Mouse (Mus musculus): Measurements from ENCODE around the gene BC005561. TPM values are rescaled to one million over a fixed set of nuclear protein-coding genes. Genes with fewer than 3 reads are reported as not detected.
A peak's percentile ranks its signal among the peaks of the same experiment; 100 is the strongest.
"Not testable (repeated sequence)": the region's sequence is repeated elsewhere in the genome, so short reads cannot be mapped to it uniquely, and the experiment has no call there.

BC005561 gene
- 3.1 and 3.3 TPM in 2 replicates for polyA plus RNA-seq (2012; rRNA removed)

- DNase-seq (ENCODE audit: extremely low spot score in 1 of 2, low spot score in 1 of 2) = peak; percentile 28 to 86
These were observed at the start of gene BC005561 for GRCm38 (mm10) chr5:104508195-104508891. BC005561 (plus strand) TSS chr5:104508352.

GRCm38 (mm10) chr5:104458832-104459705 lies 49.1 kb upstream of the BC005561 start, which contains the start of gene Pkd2:
Pkd2 (plus strand) TSS chr5:104459450.
- peak in 1 of 2 experiments; percentile 65 for DNase-seq (ENCODE audit: extremely low spot score in 1 of 2, low spot score in 1 of 2)

GRCm38 (mm10) chr5:104459706-104460455 lies 48.3 kb upstream of the BC005561 start:
- DNase-seq (ENCODE audit: extremely low spot score in 1 of 2, low spot score in 1 of 2) = peak; percentile 46 to 78

GRCm38 (mm10) chr5:104460456-104460838 lies 47.7 kb upstream of the BC005561 start:
- DNase-seq (ENCODE audit: extremely low spot score in 1 of 2, low spot score in 1 of 2) = no peak

GRCm38 (mm10) chr5:104460856-104461255 lies 47.3 kb upstream of the BC005561 start:
- DNase-seq (ENCODE audit: extremely low spot score in 1 of 2, low spot score in 1 of 2) = no peak

DNA sequence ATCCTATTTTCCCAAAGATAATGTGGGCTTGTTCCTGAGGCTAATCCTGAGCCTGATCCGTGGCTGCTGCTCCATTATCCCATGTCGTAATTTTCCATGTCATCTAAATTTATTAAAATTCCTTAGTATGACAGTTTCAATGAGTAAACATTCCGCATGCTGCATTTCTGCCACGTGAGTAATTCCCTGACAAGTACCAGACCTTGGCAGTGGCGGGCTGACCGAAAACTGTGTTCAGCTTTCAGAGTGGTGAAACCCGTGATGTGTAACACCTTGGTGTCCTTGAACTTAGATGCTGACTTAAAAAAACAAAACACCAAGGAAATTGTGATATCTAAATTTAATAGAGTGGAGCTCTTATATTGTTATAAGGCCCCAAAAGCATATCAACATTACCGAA lies 42.9 kb upstream of the BC005561 start:
- no peak for DNase-seq (ENCODE audit: extremely low spot score in 1 of 2, low spot score in 1 of 2)

GRCm38 (mm10) chr5:104465731-104466130 lies 42.4 kb upstream of the BC005561 start:
- peak in 1 of 2 experiments; percentile 17 for DNase-seq (ENCODE audit: extremely low spot score in 1 of 2, low spot score in 1 of 2)

GRCm38 (mm10) chr5:104466816-104467215 lies 41.3 kb upstream of the BC005561 start:
- DNase-seq (ENCODE audit: extremely low spot score in 1 of 2, low spot score in 1 of 2) = no peak

DNA sequence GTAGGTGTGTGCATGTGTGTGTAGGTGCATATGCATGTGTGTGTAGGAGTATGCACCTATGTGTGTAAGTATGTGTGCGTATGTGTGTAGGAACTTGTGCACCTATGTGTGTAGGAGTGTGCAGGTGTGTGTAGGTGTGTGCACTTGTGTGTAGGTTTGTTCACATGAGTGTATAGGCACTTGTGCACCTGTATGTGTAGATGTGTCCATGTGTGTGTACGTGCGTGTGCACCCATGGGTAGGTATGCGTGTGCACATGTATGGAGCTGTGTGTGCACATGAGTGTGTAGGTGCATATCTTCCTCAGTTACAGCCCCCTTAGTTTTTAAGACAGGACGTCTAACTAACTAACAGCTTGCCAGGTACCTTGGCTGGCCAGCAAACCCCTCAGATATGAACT lies 39.6 kb upstream of the BC005561 start:
- DNase-seq (ENCODE audit: extremely low spot score in 1 of 2, low spot score in 1 of 2) = no peak

DNA sequence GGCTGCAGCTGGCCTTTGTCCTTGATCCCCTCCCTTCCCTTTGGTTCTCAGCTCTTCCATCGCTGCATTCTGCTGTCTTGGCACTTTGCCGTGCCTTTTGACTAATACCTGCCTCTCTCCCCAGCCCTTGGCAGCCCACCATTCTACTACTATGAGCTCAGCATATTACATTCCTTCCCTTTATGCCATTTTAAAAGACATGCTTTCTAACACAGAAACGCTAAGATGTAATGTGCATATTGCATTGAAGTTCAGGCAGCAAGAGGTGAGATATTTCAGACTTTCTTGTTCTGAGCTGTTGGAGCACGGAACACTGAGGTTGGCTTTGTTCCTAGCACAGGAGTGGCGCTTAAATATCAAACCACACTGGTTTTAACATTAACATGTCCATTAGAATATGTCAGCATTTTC lies 37.2 kb upstream of the BC005561 start:
- DNase-seq (ENCODE audit: extremely low spot score in 1 of 2, low spot score in 1 of 2) = no peak

- DNase-seq (ENCODE audit: extremely low spot score in 1 of 2, low spot score in 1 of 2) = peak in 1 of 2 experiments; percentile 45
These were observed 35.8 kb upstream of the BC005561 start for GRCm38 (mm10) chr5:104472371-104472770.

GRCm38 (mm10) chr5:104480367-104480766 lies 27.8 kb upstream of the BC005561 start:
- DNase-seq (ENCODE audit: extremely low spot score in 1 of 2, low spot score in 1 of 2) = no peak

GRCm38 (mm10) chr5:104482856-104483255 lies 25.3 kb upstream of the BC005561 start:
- no peak for DNase-seq (ENCODE audit: extremely low spot score in 1 of 2, low spot score in 1 of 2)

DNA sequence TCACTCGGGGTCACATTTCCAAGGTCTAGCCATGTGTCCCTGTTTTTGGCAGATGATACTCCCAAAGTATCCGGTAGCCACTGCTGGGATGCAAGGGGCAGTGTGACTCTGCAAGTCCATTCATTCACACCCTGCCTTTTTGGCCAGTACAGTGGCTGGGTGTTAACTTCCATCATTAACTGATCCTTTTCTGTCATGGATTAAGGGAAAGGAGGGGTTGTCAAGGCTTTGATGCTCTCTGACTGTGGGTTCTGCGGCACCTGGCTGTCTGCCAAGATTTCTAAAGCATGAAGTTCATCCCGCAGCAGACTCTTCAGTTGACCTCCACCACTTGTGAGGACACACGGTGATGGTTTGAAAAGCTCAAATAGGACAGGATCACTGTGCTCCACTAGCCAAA lies 16.6 kb upstream of the BC005561 start:
- DNase-seq (ENCODE audit: extremely low spot score in 1 of 2, low spot score in 1 of 2) = no peak

DNA sequence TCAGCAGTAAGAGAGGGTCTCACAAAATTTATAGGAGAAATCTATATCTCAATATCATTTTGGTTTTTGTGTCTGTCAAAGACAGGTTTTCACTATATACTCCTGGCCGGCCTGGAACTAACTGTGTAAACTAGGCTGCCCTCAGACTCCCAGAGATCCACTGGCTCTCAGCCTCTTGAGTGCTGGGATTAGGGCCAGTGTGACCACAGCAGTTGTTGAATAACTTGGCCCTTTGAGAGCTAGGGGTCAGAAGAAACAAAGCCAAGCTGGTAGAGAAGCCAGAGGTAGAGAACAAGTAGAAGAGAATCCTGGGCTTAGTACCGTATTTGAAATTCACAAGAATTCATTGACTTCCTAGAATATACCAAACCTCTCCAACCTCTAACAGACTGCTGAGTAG lies 3.3 kb upstream of the BC005561 start:
- no peak for DNase-seq (ENCODE audit: extremely low spot score in 1 of 2, low spot score in 1 of 2)

DNA sequence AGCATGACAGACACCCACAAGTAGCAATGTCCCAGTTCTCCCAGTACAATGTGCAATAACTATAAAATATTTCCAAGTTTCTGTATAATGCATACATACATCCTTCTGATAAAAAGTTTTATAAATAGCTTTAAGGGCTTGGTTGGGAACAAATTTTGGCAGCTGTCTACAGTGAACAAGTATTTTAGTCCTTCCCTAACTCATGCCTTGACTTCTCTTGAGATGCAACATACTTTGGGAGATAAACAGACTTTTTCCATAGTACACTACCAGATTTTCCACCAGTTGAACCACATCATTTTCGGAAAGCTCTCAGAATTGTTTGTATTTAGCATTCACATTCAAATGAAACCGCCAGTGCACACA lies 340 bp upstream of the BC005561 start:
- peak in 1 of 2 experiments; percentile 11 for DNase-seq (ENCODE audit: extremely low spot score in 1 of 2, low spot score in 1 of 2)

DNA sequence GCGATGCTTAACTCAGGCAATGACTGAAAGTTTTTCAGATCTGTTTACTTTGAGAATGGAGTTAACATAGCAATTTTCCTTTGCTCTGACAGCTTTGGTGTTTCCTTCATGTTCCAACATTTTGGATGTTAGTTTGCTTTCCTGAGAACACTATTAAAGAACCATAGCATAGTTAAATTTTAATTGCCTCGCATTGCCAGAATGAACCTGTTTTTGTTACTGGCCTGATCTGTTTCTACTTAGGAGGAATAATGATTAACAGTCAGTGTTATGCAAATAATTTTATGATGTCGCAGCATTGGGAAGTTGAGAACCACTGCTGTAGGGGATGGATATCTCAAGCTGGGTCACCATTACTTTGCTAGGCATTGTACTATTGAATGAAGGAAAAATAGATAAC lies 3.1 kb downstream of the BC005561 start:
- DNase-seq (ENCODE audit: extremely low spot score in 1 of 2, low spot score in 1 of 2) = no peak

DNA sequence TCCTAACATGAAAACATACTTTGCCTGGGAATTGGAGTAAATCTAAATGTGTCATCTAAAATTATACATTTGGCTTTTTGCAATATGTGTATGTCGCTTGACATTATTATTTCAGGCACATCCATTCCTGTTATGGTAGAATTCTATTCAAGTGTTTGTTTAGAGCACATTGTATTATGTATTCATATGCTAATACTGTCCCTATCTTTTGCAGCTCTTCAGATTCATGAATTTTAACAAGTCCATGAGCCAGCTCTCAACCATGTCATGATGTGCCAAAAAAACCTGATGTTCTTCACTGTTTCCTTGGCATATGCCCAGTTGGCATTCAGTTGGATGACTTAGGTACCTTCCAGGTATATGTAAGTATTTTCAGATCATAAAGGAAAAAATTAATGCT lies 30.5 kb downstream of the BC005561 start:
- peak in 1 of 2 experiments; percentile 9 for DNase-seq (ENCODE audit: extremely low spot score in 1 of 2, low spot score in 1 of 2)

DNA sequence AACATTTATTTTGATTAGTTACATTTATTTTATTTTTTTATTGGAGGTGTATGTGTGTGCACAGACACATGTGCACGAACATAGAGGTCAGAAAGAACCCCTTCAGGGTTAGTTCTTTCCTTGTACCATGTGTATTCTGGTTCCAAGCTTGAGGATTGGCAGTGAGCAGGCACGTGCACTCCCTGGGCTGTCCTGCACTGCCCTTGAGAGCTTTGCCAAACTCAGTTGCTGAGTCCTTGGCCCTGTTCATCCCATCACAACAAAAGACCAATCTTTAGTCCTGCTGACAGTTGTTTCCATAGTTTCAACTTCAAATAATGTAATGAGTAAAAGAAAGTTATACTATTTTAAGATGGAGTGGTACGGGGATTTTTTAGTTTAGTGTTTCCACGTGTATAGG lies 31.2 kb downstream of the BC005561 start:
- no peak for DNase-seq (ENCODE audit: extremely low spot score in 1 of 2, low spot score in 1 of 2)

DNA sequence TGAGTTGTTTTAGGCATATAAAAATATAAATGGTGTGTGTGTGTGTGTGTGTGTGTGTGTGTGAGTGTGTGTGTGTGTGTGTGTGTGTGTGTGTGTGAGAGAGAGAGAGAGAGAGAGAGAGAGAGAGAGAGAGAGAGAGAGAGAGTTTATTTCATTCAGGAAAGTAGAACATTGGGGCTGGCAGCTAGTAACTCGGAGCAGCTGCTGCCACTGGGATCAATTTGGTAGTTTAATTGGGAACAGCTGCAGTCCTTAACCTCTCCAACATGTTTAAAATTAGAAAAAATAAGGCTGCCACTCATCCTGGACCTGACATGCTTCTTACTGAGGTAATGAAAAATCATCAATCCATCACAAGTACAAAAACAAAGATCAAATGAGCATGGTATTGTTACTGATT lies 59.9 kb downstream of the BC005561 start:
- DNase-seq (ENCODE audit: extremely low spot score in 1 of 2, low spot score in 1 of 2) = not testable (repeated sequence)

DNA sequence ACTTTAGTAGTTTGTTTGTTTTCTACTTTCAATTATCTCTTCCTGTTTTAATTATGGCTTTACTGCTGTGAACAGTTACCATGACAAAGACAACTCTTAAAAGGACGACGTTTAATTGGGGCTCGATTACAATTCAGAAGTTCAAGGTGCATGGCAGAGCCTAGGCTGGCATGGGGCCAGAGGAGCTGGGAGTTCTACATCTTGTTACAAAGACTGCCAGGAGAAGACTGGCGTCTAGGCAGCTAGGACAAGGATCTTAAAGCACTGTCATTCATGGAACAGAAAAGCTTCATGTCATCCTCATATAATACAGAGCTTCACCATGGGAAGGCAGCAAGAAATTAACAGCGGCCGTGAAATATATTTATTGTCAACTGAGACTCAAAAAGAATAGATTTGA lies 62.6 kb downstream of the BC005561 start:
- peak; percentile 12 to 42 for DNase-seq (ENCODE audit: extremely low spot score in 1 of 2, low spot score in 1 of 2)
